Mouse (Mus musculus) frontal cortex, postnatal 25 days (tissue): Measurements from ENCODE around the gene Grik4.
"Not testable (repeated sequence)": the region's sequence is repeated elsewhere in the genome, so short reads cannot be mapped to it uniquely, and the experiment has no call there.

Experiments used
- DNase-seq, 2 experiments: peaks; one replicate each; pipeline ENCODE4 v3.0.0; 2022; ENCODE audit warnings: low spot score in 2 of 2

Gene Grik4

DNA sequence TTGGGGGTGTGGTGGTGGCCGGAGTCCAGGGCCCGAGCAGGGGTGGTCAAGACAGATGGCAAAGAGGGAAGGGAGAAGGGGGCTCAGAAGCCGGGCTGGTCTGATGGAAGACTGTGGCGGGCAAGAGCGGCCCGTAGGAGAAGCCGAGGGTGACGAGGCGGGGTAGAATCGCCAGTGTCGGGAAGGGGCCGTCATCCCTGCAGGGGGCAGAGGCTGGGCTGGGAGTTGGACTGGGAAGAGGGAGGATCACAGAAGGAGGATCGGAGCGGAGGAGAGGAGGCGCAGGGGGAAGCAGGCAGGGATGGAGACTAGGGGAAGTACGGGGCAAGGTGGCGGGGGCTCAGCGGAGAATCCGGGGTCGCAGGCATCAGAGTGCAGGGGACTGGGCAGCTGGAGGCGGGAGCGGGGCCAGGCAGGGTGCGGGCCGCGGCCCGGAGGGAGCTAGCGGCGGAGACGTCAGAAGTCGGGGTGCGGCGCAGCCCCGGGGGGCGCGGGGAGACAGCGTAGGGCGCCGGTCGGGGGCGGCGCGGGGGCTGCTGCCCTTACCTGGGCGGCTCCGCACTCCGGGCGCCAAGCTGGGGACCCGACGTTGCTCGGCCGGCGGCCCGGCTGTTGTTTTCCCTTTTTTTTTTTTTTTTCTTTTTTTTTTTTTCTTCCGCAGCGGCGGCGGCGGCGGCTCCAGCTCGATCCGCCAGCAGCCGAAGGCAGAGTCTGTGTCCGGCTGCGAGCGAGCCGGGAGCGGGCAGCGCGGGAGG is at the start of gene Grik4:
Grik4 (minus strand) TSS at position 713 of the 755 bp plus-strand sequence.
- peak; percentile 15 to 25 for DNase-seq

DNA sequence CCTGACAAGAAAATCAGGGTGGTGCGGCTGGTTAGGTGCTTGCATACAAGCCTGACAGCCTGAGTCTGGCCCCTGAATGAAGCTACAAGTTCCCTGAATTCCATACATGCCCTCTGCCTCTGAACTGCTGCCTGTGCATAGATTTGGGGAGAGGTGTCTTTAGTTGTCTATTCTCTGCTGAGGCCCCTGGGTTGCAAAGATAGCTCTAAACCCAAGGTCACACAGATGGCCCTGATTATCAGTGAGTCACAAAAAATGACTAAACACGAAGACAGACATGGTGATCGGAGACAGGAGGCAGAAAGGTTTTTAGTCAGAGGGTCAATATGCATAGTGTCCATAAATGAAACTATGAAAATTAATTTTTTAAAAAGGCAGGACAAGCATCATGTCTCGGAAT is 49.4 kb upstream of the Grik4 start:
- no peak for DNase-seq

DNA sequence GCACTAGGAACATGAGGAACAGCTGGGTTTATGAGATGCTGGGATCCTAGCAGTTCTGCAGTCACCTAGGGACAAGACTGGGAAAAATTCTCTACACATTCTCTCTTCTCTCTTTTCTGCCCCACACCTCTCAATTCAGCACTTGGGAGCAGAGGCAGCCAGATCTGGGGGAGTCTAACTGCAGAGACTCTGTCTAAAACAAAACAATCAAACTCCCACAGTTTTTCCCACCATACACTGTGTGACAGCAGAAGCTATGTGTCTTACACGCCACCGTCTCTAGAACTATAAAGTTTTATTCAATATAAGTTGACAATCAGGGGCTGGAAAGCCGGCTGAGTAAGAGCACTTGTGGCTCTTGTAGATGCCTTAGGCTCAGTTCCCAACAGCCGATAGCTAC is 43.7 kb upstream of the Grik4 start:
- no peak for DNase-seq

DNA sequence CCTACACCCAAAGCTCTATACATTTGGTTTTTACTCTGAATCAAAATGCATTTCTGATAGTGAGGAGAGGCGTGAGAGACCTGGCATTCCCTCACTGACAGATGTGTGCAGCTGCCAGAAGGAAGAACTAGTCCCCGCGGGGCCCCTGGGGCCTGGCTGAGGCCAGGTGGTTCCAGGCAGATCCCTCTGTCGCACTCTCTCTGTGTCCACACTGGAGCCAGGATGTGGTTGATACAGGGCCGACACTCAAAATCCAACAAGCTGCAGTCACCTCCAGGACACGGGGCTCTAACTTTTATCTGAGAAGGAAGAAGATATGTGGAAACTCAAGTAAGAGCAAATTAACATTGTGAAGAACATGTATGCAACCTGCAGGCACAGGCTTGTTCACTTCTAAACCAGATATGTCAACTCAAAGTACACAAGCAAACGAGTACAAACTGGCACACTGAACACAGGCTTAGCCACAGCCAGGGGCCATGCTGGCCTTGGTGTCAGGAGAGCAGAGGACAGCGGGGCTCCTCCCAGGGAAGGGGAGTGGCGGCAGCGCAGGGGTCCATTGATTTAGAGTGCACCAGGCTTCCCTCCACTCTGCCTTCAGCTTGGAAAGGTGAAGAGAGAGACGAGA is 24.7 kb upstream of the Grik4 start:
- no peak for DNase-seq

DNA sequence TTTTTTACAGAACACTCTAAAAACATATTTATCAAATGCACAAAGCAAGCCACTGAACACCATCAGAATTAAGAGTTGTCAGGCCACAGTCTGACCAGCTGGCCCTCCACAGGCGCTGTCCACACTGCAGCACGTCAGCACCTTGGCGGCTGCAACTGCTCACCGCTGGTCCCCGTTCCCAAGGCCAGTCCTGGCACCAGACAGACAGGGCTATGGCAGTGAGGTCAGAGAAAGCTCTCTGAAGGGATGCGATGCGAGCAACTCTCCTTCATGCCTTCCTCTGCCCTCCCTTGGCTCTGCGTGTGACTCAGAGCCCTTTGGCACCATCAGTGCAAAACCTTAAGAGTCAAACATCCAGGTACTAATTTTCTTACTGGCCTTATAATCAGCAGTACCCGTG is 23.4 kb upstream of the Grik4 start:
- no peak for DNase-seq

DNA sequence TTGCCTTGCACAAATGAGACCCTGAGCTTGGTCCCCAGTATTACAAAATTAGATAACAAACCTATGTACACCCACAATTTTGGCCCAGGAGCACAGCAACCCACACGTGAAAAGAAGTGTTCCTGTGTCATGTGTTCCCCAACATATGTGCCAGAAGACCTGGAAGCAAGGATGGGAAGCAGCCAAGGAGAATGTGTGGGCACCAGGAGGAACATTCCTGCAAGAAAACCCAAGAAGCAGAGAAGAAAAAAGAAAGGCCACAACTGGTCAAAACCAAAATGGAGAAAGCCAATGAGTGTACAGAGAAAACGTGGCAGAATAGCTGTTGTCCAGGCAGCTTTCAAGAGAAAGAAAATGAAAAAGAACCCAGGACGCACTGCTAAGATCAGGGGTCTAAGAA is 20.5 kb upstream of the Grik4 start:
- DNase-seq: not testable (repeated sequence)

- DNase-seq: no peak
These were observed 20.1 kb upstream of the Grik4 start for GRCm38 (mm10) chr9:42964366-42964765.

DNA sequence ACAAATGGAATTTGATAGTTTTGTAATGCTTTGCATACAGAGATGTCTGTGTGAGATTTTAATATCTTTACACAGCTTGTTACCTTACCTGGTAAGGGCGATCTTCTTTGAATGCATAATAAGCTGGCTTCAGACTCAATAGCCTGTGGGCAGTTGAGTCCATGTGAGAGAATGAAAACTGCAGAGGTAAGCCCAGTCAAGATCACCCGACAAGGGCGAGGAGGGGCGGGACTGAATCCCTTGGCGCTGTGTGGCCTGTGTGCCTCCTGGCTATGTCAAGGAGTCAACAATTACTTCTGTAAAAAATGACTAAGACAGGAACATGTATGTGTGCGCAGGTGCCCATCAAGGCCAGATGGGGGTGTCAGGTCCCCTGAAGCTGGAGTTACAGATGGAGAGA is 18.2 kb upstream of the Grik4 start:
- DNase-seq: no peak

GRCm38 (mm10) chr9:42958401-42958800 is 14.1 kb upstream of the Grik4 start:
- no peak for DNase-seq

DNA sequence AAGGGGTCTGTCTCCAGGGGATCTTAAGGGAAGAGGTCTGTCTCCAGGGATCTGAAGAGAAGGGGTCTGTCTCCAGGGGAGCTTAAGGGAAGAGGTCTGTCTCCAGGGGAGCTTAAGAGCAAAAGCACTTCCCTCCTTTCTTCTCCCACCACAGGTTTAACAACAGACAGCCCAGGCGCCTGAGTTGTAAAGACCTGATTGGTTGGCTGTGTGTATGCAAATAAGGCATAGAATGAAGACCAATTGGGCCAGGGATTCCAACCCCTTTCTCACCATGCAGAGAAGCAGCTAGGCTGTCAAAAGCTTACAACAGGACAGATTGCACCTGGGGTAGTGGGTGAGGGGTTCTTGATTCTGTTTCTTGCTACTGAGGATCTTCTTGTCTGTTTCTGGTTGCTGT is 4.1 kb upstream of the Grik4 start:
- DNase-seq: no peak

DNA sequence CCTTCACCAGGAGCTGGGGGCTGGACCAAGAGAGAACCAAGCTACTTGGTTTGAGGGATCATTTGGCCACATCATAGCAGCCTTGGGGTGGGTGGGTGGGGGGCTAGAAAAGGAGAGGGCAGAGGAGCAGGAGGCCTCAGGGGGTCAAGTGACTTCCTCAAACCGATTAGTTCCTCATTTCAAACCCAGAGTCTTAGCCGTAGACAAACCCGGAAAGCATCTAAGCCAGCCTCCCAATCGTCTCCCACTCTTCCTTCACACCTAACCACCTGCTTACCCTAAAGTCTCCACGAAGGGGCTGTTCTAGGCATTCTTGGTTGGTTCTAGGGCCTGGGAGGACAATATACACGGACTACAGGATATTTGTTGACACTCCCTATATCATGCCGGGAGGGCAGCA is 881 bp upstream of the Grik4 start:
- DNase-seq: no peak

GRCm38 (mm10) chr9:42944536-42945006 is 278 bp upstream of the Grik4 start:
- DNase-seq: peak; percentile 81 to 82

DNA sequence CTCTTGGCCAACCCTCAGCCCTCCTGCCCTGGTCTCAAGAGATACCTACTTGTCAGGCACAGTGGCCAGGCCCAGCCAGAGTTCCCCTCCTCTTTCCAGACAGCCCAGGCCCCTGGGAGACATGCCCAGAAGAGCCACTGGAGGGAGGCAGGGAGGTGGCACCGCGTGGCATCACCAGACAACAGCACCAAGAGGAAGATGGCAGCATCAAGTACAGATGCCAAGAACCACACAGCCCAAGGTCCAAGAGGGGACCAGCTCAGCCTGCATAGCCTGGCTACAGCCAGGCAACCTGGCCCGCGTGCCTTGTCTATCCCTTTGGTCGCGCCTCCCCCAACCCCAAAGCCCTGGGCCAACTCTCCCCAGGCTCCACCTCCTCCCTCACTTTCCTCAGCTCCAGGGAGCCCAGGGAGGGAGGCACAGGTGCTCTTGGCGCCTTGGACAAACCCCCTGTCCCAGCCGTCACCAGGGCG is 1.2 kb downstream of the Grik4 start:
- no peak for DNase-seq

- DNase-seq: no peak
These were observed 2.1 kb downstream of the Grik4 start for GRCm38 (mm10) chr9:42942148-42942547.

GRCm38 (mm10) chr9:42932146-42932545 is 12.1 kb downstream of the Grik4 start:
- DNase-seq: no peak

DNA sequence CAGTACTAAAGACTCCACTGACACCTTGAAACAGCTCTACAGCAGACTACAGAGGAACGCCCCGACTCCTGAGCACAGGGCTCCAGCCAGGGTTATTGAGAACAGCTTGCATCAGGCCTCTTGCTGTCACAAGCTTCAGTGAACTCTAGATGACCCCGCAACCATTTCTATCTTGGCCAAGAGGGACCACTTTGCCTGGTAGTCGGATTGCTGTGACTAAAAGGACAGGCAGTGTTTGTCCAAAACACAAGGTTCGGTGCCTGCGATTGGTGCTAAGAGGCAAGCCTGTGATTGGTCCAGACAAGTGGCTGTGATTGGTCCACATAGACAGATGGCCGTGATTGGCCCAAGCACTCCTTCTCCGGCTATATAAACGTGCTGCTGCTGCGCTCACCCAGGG is 16.8 kb downstream of the Grik4 start:
- no peak for DNase-seq

- DNase-seq: no peak
These were observed 17.7 kb downstream of the Grik4 start for GRCm38 (mm10) chr9:42926564-42926963.

GRCm38 (mm10) chr9:42921830-42922229 is 22.5 kb downstream of the Grik4 start:
- no peak for DNase-seq

DNA sequence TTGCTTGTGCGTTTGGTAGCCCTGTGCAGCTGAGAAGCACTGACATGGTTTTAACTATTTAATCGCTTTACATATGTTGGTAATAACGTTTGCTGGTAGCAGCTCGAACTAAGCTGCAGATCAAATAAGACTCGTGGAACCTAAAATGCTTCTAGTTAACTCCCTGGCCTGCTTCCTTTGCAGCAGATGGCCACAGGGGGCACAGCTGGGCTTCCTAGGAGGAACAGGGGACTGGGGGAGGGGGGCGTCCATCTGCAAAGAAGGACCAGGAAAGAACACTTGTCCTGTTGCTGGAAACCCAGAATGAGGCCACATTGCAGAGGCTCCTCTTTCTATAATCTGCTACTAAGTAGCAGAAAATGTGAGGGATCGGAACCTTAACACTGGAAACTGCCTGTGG is 24.1 kb downstream of the Grik4 start:
- no peak for DNase-seq

- peak in 1 of 2 experiments; percentile 40 for DNase-seq
These were observed 26.4 kb downstream of the Grik4 start for GRCm38 (mm10) chr9:42917911-42918310.

GRCm38 (mm10) chr9:42913201-42913600 is 31.1 kb downstream of the Grik4 start:
- DNase-seq: no peak

GRCm38 (mm10) chr9:42908657-42909313 is 35.5 kb downstream of the Grik4 start:
- DNase-seq: no peak

GRCm38 (mm10) chr9:42906995-42907394 is 37.3 kb downstream of the Grik4 start:
- no peak for DNase-seq
